Mouse (Mus musculus) midbrain, embryonic 10.5 days (tissue): ENCODE measurements around the gene Gja1. TPM values are rescaled to one million over a fixed set of nuclear protein-coding genes. Genes with fewer than 3 reads are reported as not detected.

Experiments used
- DNase-seq: peaks from one replicate; pipeline ENCODE4 v3.0.0-alpha.2; 2017; ENCODE audit warnings: low spot score
- H3K27ac ChIP-seq: fragments of 300-500 bp; sonication (generic); replicated peaks from 2 replicates; pipeline ENCODE4 v1.5.1; 2016; ENCODE audit warnings: mild to moderate bottlenecking
- H3K27me3 ChIP-seq: fragments of 300-500 bp; sonication (generic); 2 replicates; pipeline ENCODE4 v1.6.1; 2016; ENCODE audit warnings: low read depth, mild to moderate bottlenecking; ENCODE audit not compliant: poor library complexity, severe bottlenecking
- H3K36me3 ChIP-seq: fragments of 300-500 bp; sonication (generic); 2 replicates; pipeline ENCODE4 v1.6.1; 2016; ENCODE audit warnings: mild to moderate bottlenecking, moderate library complexity
- H3K4me1 ChIP-seq: fragments of 300-500 bp; sonication (generic); 2 replicates; pipeline ENCODE4 v1.6.1; 2016
- H3K4me3 ChIP-seq: fragments of 300-500 bp; sonication (generic); 2 replicates; pipeline ENCODE4 v1.5.1; 2016; ENCODE audit warnings: mild to moderate bottlenecking, moderate library complexity
- H3K9me3 ChIP-seq: fragments of 300-500 bp; sonication (generic); replicated peaks from 2 replicates; pipeline ENCODE4 v1.6.1; 2016; ENCODE audit warnings: mild to moderate bottlenecking
- WGBS: fragments of 180-500 bp; shearing (Covaris S2); methylation state at CpG from one replicate; pipeline ENCODE4 v1.1.7; 2016; 5-methylcytosine and 5-hydroxymethylcytosine counted together
- polyA plus RNA-seq: library from polyadenylated mRNA; unstranded; fragments of >200 nt; fragmentation: Nextera tagmentation; extraction: Ambion mirVana; gene quantifications from 2 replicates; pipeline ENCODE4 v1.2.1, GENCODE M21; 2016

The Gja1 gene
- polyA plus RNA-seq, 1 experiment from 2014 or later, result 144 TPM

DNA sequence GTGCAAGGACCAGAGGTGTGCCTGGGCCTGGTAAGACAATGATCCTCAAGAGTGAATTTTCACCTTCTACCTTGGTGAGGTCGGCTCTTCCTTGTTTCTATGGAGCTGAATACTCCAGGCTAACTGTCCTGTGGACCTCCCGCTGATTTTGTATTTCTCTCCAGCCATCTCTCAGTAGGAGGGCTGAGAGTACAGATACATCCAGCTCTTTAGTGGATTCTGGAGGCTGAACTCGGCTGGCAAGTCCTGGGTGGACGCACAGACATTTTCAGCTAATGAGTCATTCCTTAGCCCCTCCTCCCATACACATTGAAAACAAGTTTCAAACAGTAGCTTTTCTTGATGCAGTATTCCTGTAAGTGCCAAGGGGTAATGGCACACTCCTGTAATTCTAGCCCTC lies 49.2 kb downstream of the Gja1 start:
- Histone ChIP-seq H3K9me3 (no peaks in the 10 kb centered on the region), H3K27me3 (no peaks in the 10 kb centered on the region), H3K27ac (no peak overlapping the region), H3K4me1 (peaks cover 3% of the 10 kb centered on the region), H3K4me3 (no peak overlapping the region), H3K36me3 (no peaks in the 10 kb centered on the region)
- 60% methylated on average over 4 of the region's 4 CpGs for WGBS
- no peak for DNase-seq

DNA sequence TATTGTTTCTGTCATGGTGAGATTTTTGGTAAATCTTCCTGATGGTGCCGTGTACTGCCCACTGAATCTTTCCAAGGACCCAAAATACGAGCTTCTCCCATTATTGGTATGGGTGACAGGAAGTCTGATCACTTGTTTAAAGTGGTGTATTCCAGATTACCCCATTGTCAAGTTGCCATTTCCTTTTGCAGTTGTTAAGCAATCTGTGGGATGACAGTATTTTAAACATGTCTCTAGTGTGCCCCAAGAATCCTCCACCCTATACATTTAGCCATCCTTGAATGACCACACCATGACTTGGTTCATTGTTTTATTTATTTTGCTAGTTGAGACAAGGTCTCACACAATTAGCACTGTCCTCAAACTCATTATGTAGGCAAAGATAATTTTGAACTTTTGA lies 50.3 kb downstream of the Gja1 start:
- DNase-seq, result no peak
- WGBS, result 85% methylated on average over 2 of the region's 2 CpGs

DNA sequence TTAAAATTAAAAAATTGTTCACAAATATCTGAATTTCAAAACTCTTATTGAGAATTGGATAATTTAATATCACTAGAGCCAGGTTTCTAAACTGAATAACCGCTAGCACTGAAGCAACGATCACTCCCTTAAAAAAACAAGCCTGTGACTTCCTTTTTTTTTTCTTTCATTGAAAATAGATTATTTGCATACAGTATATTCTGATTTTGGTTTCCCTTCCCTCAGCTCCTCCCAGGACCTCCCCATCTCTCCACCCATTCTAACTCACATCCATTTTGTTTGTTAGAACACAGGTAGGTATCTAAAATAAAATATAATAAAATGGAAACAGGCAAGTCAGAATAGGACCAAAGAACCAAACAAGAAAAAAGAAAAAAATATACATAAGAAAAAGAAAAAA lies 50.7 kb downstream of the Gja1 start:
- DNase-seq, result no peak
- H3K27ac ChIP-seq, result no peak overlapping the region
- no peaks in the 10 kb centered on the region for H3K9me3 ChIP-seq
- WGBS, result 92% methylated on average over 2 of the region's 2 CpGs
- H3K4me1 ChIP-seq, result peaks cover 12% of the 10 kb centered on the region
- H3K36me3 ChIP-seq, result no peaks in the 10 kb centered on the region
- H3K27me3 ChIP-seq, result no peaks in the 10 kb centered on the region
- no peak overlapping the region for H3K4me3 ChIP-seq

More for the DNA sequence above, 50.3 kb downstream of the Gja1 start:
- H3K27me3 ChIP-seq, result no peaks in the 10 kb centered on the region
- H3K27ac ChIP-seq, result no peak overlapping the region
- no peaks in the 10 kb centered on the region for H3K36me3 ChIP-seq
- H3K4me3 ChIP-seq, result no peak overlapping the region
- peaks cover 12% of the 10 kb centered on the region for H3K4me1 ChIP-seq
- H3K9me3 ChIP-seq, result no peaks in the 10 kb centered on the region

DNA sequence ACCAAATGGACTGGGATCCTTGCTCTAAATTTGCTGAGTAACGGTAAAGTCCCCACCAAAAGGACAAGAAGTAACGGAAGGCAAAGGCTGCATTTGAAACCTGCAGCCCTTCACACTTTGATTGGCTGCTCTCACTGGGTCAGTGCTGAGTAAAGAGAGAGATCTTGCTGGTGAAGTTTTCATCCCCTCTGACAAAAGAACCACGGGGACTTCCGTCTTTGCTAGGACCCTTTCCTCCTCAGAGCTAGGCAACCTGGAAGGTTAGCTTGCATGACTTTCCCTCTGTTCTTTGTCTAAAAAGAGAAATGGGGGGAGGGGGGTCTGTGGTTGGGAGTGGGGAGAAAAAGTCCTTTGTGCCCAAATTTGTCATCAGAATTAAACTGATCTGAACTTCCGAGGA lies 51.9 kb downstream of the Gja1 start:
- 75% methylated on average over 5 of the region's 5 CpGs for WGBS
- H3K27ac ChIP-seq, result no peak overlapping the region
- no peak for DNase-seq
- H3K4me3 ChIP-seq, result no peak overlapping the region
- H3K27me3 ChIP-seq, result no peaks in the 10 kb centered on the region
- H3K36me3 ChIP-seq, result no peaks in the 10 kb centered on the region
- no peaks in the 10 kb centered on the region for H3K9me3 ChIP-seq
- H3K4me1 ChIP-seq, result peaks cover 12% of the 10 kb centered on the region

DNA sequence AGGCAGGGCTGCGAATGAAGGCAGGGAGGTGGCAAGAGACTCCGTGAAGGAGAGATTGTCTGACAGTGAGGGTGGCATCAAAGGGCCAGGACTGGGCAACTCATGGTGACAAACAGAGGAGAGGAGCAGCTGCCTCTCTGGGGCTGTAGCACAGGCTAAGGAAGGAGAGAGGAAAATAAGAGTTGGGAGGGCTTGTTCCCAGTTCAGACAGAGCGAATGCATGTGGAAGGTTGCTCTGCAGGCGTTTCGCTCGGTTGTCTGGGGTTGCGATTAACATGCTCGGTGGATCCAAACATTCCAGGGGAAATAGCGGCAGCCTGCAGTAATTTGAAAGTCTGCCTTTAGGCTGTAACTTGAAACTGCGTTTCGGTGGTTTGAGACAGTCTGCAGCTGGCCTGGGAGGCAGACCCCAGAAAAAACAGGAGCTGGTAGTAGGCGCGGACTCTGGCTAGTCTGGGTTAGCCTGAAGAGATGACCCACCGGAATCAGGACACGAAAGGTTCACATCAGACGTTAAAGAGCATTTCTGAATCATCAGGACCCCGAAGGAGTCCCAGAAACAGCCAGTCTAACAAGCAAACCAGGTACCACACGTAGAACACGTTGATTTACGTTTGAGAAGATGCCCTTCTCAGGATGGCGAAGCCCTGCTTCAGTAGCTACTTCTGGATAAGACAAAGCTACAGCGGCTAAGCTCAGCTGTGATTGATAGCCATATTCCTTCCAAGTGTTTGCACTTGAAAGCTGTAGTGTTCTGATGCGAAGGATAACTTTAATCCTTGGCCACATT lies 54.7 kb downstream of the Gja1 start:
- H3K27ac ChIP-seq, result peak overlapping the region; percentile 69
- 27% methylated on average over 23 of the region's 23 CpGs for WGBS

DNA sequence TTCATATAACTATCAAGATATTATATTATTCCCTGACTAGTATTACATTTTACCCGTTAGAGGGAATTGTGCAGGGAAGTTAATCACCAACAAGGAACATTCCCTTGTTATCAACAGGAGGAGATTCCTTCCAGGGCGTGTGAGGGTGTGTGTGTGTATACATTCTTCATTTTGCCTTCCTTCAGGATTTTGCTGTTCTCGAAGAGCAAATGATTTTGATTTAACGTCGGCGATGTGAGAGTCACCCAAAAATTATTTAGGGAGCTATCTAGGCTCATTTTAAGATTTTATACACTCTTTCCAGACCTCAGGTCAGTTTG lies 55.2 kb downstream of the Gja1 start:
- no peak overlapping the region for H3K4me3 ChIP-seq
- peaks cover 12% of the 10 kb centered on the region for H3K4me1 ChIP-seq
- no peak overlapping the region for H3K27ac ChIP-seq
- DNase-seq, result no peak
- 85% methylated on average over 6 of the region's 6 CpGs for WGBS
- no peaks in the 10 kb centered on the region for H3K27me3 ChIP-seq
- no peaks in the 10 kb centered on the region for H3K9me3 ChIP-seq
- no peaks in the 10 kb centered on the region for H3K36me3 ChIP-seq

More for the DNA sequence above, 54.7 kb downstream of the Gja1 start:
- peak; percentile 52 for DNase-seq
- Histone ChIP-seq H3K4me1 (peaks cover 12% of the 10 kb centered on the region), H3K36me3 (no peaks in the 10 kb centered on the region), H3K27me3 (no peaks in the 10 kb centered on the region), H3K4me3 (peak overlapping the region; percentile 42), H3K9me3 (no peaks in the 10 kb centered on the region)

DNA sequence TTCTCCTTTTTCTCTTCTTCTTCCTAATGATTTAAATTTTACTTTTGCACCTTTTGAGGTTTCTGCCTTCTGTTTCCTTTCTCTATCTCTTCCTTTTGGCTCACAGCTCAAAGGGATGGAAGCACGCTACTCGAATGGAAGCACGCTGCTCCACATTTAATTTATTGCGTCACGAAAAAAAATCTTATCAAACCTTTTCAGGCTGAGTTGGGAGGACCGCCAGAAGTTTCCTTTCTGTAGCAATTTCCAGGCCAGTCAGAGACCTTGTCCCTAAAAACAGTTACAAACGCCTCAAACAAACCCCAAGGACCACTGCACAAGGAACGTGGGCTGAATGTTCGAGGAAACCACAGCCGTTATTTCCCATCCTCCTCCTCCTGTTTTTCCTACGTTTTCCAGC lies 60.2 kb downstream of the Gja1 start:
- WGBS, result 85% methylated on average over 11 of the region's 11 CpGs
- DNase-seq, result no peak
- Histone ChIP-seq H3K36me3 (no peaks in the 10 kb centered on the region), H3K27ac (no peak overlapping the region), H3K9me3 (no peaks in the 10 kb centered on the region), H3K27me3 (no peaks in the 10 kb centered on the region), H3K4me3 (no peak overlapping the region), H3K4me1 (peaks cover under 1% of the 10 kb centered on the region)

DNA sequence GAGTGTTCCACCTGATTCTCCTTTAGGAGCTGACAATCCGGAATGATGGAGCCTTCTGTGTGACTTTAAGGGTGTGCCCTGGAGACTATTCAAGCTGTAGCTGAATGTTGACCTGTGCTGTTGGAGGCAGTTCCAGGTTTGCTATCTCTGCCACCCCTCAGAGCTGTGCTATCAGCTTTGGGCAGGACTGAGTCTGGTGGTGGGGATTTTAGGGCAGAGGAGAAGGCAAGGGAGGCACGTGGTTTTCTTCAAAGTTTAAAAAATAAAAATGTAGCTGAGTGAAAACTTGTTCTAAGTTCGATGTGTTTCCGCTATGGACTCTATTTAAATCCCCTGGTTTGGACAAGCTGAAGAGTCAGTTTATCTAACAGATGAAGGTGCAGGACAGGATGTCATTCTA lies 62.5 kb downstream of the Gja1 start:
- Histone ChIP-seq H3K36me3 (no peaks in the 10 kb centered on the region), H3K27me3 (no peaks in the 10 kb centered on the region), H3K4me1 (no peaks in the 10 kb centered on the region), H3K27ac (no peak overlapping the region), H3K9me3 (no peaks in the 10 kb centered on the region), H3K4me3 (no peak overlapping the region)
- WGBS, result 84% methylated on average over 4 of the region's 4 CpGs
- DNase-seq, result no peak

DNA sequence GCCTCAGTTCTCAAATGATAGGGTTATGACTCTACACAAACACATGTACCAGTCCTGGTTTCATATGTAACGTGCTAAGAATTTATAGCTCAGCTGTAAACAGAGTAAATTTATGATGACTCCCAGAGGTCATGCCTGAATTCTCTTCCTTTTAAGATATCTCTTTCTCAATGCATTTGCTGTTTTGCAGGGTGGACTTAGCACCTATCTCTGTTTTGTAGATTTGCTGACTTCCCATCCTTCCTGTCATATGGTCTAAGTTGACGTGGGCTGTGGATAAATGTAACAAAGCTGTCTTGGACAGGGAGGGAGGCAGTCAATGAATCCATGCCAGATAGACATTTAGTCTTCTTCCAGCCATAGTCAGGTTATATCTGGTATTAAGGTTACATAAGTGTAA lies 67.3 kb downstream of the Gja1 start:
- 91% methylated on average over 2 of the region's 2 CpGs for WGBS
- Histone ChIP-seq H3K27me3 (no peaks in the 10 kb centered on the region), H3K27ac (no peak overlapping the region), H3K4me1 (no peaks in the 10 kb centered on the region), H3K36me3 (no peaks in the 10 kb centered on the region), H3K4me3 (no peak overlapping the region), H3K9me3 (no peaks in the 10 kb centered on the region)
- no peak for DNase-seq

DNA sequence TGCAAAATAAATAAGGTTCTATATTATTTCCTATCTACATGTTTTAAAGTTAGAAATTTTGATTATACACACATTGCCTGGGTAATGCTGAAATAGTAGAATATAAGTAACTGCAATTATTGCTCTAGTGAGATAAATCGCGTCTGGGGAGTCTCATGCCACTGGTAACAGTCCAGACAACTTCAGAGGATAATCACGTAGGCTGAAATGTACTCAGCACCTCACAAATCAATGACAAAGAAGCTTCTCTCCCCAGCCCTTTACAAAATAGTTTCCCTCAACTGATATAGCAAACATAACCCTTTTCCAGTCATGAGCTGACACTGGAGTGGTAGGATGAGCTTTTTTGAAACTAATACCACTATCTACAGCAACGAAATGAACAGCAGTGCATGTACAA lies 71.9 kb downstream of the Gja1 start:
- no peak overlapping the region for H3K27ac ChIP-seq
- DNase-seq, result no peak
- no peaks in the 10 kb centered on the region for H3K27me3 ChIP-seq
- WGBS, result 86% methylated on average over 4 of the region's 4 CpGs
- no peak overlapping the region for H3K4me3 ChIP-seq
- no peaks in the 10 kb centered on the region for H3K9me3 ChIP-seq
- no peaks in the 10 kb centered on the region for H3K36me3 ChIP-seq
- no peaks in the 10 kb centered on the region for H3K4me1 ChIP-seq

Other genes starting within 250 kb of the Gja1 start
- gene Tbc1d32, start 148.6 kb upstream of the Gja1 start, polyA plus RNA-seq, result 3.4 and 3.5 TPM in 2 replicates